Mouse (Mus musculus) liver, postnatal 0 days (tissue): Measurements from ENCODE around the gene Tulp2.

Experiments
- CTCF ChIP-seq: sonication (generic); IDR thresholded peaks from 2 replicates; pipeline ENCODE4 v1.5.1; 2016; ENCODE audit warnings: antibody characterized with exemption, low read depth
- EP300 ChIP-seq: IDR thresholded peaks from 2 replicates; pipeline ENCODE4 v1.6.1; 2016; ENCODE audit warnings: antibody characterized with exemption, low read depth, mild to moderate bottlenecking

DNA sequence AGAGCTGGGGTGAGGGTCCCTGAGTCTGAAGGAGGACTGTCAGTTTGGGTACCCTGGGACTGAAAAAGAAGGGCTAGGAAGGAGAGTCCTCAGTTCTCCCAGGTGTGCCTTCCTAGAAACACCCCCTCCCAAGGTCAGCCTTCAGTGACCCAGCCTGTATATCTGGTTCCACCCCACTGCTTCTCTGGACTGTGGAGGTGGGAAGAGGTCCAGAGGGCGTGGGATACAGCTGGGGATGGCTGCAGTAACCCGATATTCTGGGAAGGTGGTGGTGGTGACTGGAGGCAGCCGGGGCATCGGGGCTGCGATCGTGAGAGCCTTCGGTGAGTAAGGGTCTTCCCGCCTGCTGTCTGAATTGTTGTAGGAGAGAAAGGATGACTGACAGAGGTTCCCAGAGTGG lies 73.1 kb downstream of the Tulp2 start, which contains the start of gene Hsd17b14:
- TF ChIP-seq CTCF = no peak
- TF ChIP-seq EP300 = no peak
